Mouse (Mus musculus): Measurements from ENCODE around the gene Il4ra. TPM values are rescaled to one million over a fixed set of nuclear protein-coding genes. Genes with fewer than 3 reads are reported as not detected.

The Il4ra gene
- polyA plus RNA-seq, 1 experiment from 2014 or later, result 13.2 TPM

DNA sequence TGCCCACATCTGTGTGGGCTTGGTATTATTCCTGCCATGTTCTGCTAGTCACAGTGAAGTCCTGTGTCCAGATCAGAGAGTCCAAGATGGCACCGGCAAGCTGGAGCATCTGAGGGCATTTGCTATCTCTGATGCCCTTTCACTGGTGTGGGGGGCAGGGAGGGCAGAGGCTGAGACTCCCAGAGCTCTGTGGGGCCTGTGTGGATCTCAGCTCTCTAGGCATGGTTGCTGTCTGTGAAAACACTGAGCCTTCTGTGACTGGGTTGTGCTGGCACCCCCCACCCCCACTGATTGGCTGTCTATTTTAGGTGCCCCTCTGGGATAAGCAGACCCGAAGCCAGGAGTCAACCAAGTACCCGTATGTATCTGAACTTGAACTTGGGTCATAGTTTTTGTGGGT lies 22.9 kb downstream of the Il4ra start:
- no peaks in the 10 kb centered on the region for H3K9me3 ChIP-seq (replicated peaks)
- H3K27ac ChIP-seq (replicated peaks), result no peak overlapping the region
- no peaks in the 10 kb centered on the region for H3K36me3 ChIP-seq
- H3K27me3 ChIP-seq, result no peaks in the 10 kb centered on the region
- no peak overlapping the region for H3K4me2 ChIP-seq (replicated peaks)
- H3K9ac ChIP-seq, result no peak overlapping the region
- 71% methylated on average over 3 of the region's 3 CpGs for WGBS
- ATAC-seq (ENCODE audit: insufficient number of reproducible peaks, low FRiP score, low TSS enrichment, low read depth), result no peak
- H3K4me1 ChIP-seq, result peaks cover 23% of the 10 kb centered on the region
- no peak overlapping the region for H3K4me3 ChIP-seq (replicated peaks)

DNA sequence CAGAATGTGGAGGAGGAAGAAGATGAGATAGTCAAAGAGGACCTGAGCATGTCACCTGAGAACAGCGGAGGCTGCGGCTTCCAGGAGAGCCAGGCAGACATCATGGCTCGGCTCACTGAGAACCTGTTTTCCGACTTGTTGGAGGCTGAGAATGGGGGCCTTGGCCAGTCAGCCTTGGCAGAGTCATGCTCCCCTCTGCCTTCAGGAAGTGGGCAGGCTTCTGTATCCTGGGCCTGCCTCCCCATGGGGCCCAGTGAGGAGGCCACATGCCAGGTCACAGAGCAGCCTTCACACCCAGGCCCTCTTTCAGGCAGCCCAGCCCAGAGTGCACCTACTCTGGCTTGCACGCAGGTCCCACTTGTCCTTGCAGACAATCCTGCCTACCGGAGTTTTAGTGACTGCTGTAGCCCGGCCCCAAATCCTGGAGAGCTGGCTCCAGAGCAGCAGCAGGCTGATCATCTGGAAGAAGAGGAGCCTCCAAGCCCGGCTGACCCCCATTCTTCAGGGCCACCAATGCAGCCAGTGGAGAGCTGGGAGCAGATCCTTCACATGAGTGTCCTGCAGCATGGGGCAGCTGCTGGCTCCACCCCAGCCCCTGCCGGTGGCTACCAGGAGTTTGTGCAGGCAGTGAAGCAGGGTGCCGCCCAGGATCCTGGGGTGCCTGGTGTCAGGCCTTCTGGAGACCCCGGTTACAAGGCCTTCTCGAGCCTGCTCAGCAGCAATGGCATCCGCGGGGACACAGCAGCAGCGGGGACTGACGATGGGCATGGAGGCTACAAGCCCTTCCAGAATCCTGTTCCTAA lies 24.0 kb downstream of the Il4ra start:
- Histone ChIP-seq H3K27ac (replicated peaks) (peak overlapping the region; percentile 75), H3K4me1 (peaks cover 27% of the 10 kb centered on the region), H3K27me3 (no peaks in the 10 kb centered on the region), H3K9ac (no peak overlapping the region), H3K4me2 (replicated peaks) (0 out of 2 replicates have a peak overlapping the region, but pooled peaks have one; percentile 12), H3K9me3 (replicated peaks) (no peaks in the 10 kb centered on the region), H3K36me3 (no peaks in the 10 kb centered on the region), H3K4me3 (replicated peaks) (no peak overlapping the region)
- no peak for ATAC-seq (ENCODE audit: insufficient number of reproducible peaks, low FRiP score, low TSS enrichment, low read depth)
- whole genome bisulfite sequencing, result 73% methylated on average over 16 of the region's 16 CpGs

DNA sequence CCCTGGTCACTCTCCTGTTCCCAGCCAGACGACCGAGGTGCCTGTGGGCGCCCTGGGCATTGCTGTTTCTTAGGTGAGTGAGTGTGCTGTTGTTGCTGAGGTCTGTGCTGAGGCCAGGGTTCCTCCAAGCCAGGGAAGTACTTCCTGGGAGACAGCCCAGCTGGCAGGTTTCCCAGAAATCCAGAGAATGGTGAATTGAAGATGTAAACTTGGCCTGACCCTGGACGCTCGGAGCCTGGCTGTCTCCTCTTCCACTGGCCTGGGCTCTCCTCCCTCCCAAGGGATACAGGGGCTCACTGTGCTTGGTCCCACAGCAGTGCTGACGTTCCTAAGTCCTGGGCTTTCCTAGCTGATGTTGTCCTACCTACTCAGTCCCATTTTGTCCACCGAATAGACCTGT lies 25.1 kb downstream of the Il4ra start:
- Histone ChIP-seq H3K27me3 (no peaks in the 10 kb centered on the region), H3K4me2 (replicated peaks) (no peak overlapping the region), H3K4me1 (peaks cover 31% of the 10 kb centered on the region), H3K4me3 (replicated peaks) (no peak overlapping the region), H3K9ac (no peak overlapping the region), H3K36me3 (no peaks in the 10 kb centered on the region), H3K27ac (replicated peaks) (no peak overlapping the region; the same call in 1 of the 2 replicates), H3K9me3 (replicated peaks) (no peaks in the 10 kb centered on the region)
- no peak for ATAC-seq (ENCODE audit: insufficient number of reproducible peaks, low FRiP score, low TSS enrichment, low read depth)
- 73% methylated on average over 7 of the region's 7 CpGs for WGBS

DNA sequence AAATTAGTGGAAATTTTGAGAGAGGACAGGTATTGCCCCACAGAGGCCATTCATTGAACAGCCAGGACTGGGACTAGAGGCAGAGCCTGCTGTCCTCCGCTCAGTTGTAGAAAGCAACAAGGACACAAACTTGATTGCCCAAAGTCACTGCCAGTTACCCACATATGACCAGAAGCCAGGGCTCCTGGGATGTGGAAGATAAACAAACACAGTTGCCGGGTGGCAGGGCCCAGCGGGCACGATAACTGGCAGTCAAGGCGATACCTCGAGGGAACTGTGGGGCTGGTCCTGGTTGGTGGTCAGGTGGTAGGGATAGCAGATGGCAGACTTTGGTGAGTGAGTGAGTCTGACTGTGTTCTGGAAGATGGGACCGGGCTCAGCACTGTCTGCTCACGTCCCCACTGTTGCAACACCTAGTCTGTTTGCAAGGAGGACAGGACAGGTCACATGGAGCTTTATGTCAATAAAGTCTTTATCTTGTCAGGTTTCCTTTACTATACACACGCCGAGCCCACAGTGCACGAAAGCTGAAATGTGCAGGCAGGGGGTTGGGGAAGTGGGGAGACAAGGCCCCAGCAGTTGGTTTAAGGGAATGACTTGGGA lies 25.7 kb downstream of the Il4ra start:
- WGBS, result 71% methylated on average over 11 of the region's 11 CpGs
- peaks cover 31% of the 10 kb centered on the region for H3K4me1 ChIP-seq
- H3K9me3 ChIP-seq (replicated peaks), result no peaks in the 10 kb centered on the region
- H3K9ac ChIP-seq, result no peak overlapping the region
- H3K36me3 ChIP-seq, result no peaks in the 10 kb centered on the region
- no peak for ATAC-seq (ENCODE audit: insufficient number of reproducible peaks, low FRiP score, low TSS enrichment, low read depth)
- no peaks in the 10 kb centered on the region for H3K27me3 ChIP-seq
- no peak overlapping the region for H3K4me3 ChIP-seq (replicated peaks)
- H3K27ac ChIP-seq (replicated peaks), result no peak overlapping the region
- no peak overlapping the region for H3K4me2 ChIP-seq (replicated peaks)

DNA sequence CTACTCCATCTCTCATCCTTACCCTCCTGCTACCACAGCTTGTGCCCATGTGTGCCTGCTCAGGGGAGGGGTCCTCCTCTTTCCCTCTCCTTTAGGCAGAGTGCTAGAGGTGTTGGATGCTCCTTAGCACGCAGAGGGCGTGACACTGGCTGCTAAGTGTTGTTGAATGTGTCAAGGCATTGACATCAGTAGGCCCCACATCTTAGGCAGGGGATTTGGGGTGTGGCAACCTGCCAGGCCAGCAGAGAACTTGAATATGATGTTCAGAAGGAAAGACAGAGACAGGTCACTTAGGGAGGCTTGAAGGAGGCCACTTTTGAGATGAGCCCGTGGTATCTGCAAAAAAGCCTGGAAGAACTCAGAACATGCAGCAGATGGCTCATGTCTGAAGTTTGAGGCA lies 26.2 kb downstream of the Il4ra start:
- no peaks in the 10 kb centered on the region for H3K9me3 ChIP-seq (replicated peaks)
- H3K27ac ChIP-seq (replicated peaks), result no peak overlapping the region
- WGBS, result 58% methylated on average over 3 of the region's 3 CpGs
- no peak overlapping the region for H3K4me2 ChIP-seq (replicated peaks)
- no peak overlapping the region for H3K4me3 ChIP-seq (replicated peaks)
- no peaks in the 10 kb centered on the region for H3K27me3 ChIP-seq
- peaks cover 31% of the 10 kb centered on the region for H3K4me1 ChIP-seq
- no peaks in the 10 kb centered on the region for H3K36me3 ChIP-seq
- ATAC-seq (ENCODE audit: insufficient number of reproducible peaks, low FRiP score, low TSS enrichment, low read depth), result no peak
- H3K9ac ChIP-seq, result no peak overlapping the region

DNA sequence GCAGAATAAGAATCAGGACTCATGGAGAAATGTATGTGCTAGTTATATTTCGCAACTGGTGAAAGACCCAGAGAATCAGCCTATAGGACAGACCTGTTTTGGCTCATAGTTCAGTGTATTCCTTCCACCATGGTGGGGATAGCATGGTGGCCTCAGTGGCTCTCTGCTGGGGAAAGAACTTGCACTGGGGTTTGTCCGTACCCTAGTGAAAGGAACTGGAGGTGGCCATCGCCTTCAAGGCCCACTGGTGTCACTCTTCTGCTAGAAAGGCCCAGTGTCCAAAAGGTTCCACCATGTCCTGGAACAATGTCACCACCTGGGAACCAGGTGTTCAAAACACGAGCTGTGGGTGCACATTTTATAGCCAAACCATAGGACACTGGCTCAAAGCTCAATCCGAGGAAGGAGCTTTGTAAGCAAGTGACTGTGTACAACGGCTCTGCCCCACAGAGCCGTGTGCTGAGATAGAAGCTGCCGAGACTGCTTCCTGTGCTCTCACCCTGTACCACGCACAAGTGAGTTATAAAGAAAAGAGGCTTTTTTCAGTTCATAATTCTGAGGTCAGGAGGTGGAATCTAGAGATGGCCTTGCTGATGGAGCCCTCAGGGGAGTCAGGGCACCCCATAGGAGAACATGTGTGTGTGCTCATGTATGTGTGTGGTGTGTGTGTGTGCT lies 27.8 kb downstream of the Il4ra start:
- no peak for ATAC-seq (ENCODE audit: insufficient number of reproducible peaks, low FRiP score, low TSS enrichment, low read depth)

DNA sequence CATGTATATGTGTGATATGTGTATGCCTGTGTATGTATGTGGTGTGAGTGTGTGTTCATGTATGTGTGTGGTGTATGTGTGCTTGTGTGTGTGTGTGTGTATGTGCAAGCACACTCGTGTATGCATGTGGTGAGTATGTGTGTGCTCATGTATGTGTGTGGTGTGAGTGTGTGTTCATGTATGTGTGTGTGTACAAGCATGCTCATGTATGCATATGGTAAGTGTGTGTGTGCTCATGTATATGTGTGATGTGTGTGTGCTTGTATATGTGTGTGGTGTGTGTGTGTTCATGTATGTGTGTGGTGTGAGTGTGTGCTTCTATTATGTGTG lies 28.3 kb downstream of the Il4ra start:
- ATAC-seq (ENCODE audit: insufficient number of reproducible peaks, low FRiP score, low TSS enrichment, low read depth), result no peak
- H3K9ac ChIP-seq, result no peak overlapping the region
- no peaks in the 10 kb centered on the region for H3K27me3 ChIP-seq
- no peak overlapping the region for H3K4me3 ChIP-seq (replicated peaks)
- peaks cover 29% of the 10 kb centered on the region for H3K4me1 ChIP-seq
- no peak overlapping the region for H3K4me2 ChIP-seq (replicated peaks)
- H3K36me3 ChIP-seq, result no peaks in the 10 kb centered on the region
- H3K27ac ChIP-seq (replicated peaks), result no peak overlapping the region
- 87% methylated on average over 1 of the region's 1 CpGs for WGBS
- no peaks in the 10 kb centered on the region for H3K9me3 ChIP-seq (replicated peaks)

More for the DNA sequence above, 27.8 kb downstream of the Il4ra start:
- Histone ChIP-seq H3K27me3 (no peaks in the 10 kb centered on the region), H3K4me1 (peaks cover 31% of the 10 kb centered on the region), H3K27ac (replicated peaks) (no peak overlapping the region), H3K9me3 (replicated peaks) (no peaks in the 10 kb centered on the region), H3K9ac (no peak overlapping the region), H3K4me2 (replicated peaks) (no peak overlapping the region), H3K36me3 (no peaks in the 10 kb centered on the region), H3K4me3 (replicated peaks) (no peak overlapping the region)
- WGBS, result 85% methylated on average over 9 of the region's 9 CpGs

DNA sequence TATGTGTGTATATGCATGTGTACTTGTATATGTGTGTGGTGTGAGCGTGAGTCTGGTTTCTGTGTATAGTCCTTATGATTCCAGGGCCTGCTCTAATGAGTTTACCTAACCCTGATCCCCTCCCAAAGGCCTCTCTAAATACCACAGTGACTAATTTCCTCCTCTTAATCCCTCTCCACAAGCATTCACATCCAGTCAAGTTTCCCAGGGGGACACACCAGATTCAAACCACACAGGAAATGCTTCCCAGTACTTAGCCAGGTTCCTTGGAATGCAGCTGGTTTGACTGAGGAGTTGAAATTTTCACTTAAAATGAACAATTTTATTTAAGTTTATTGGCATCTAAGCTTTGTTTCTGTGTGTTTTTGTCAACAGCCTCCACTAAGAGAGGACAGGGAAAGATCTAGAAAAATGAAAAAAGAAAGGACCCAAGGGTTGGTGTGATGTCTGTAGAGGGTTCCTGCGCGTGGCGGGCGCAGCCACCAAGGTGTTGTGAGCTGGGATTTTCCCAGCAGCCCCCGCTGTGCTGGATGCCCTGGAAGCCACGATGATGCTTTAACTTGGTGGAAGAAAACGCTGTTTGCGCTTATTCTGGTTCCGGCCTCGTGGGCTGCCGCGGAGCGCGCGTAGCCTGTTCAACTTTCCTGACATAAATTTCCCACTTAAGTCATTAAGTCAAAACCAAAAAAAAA lies 28.9 kb downstream of the Il4ra start:
- WGBS, result 7% methylated on average over 16 of the region's 16 CpGs
- Histone ChIP-seq H3K9me3 (replicated peaks) (no peaks in the 10 kb centered on the region), H3K36me3 (no peaks in the 10 kb centered on the region), H3K27ac (replicated peaks) (no peak overlapping the region), H3K4me2 (replicated peaks) (peak overlapping the region; percentile 76), H3K4me3 (replicated peaks) (peak overlapping the region; percentile 38), H3K27me3 (no peaks in the 10 kb centered on the region), H3K4me1 (peaks cover 25% of the 10 kb centered on the region), H3K9ac (0 out of 2 replicates have a peak overlapping the region, but pooled peaks have one; percentile 9)
- ATAC-seq (ENCODE audit: insufficient number of reproducible peaks, low FRiP score, low TSS enrichment, low read depth), result no peak

DNA sequence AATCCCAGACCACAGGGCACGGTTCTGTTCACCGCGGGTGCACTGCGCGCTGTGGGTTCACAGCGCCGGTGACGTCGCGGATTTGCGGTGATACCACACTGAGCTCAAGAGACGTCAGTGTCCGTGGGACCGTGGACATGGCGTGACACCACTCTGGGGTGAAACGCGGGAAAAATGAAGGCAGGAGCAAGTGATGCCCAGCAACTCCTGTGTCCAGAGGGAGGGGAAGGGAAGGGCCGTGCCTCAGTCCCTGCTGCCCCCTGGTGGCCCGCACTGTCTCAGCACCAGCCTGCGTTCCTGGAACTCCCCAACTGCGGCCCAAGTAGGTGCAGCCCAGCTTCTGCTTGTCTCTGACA lies 29.4 kb downstream of the Il4ra start:
- H3K9ac ChIP-seq, result 0 out of 2 replicates have a peak overlapping the region, but pooled peaks have one; percentile 9
- H3K27ac ChIP-seq (replicated peaks), result no peak overlapping the region
- no peaks in the 10 kb centered on the region for H3K36me3 ChIP-seq
- H3K9me3 ChIP-seq (replicated peaks), result no peaks in the 10 kb centered on the region
- peak; percentile 37; the same call in 1 of the 2 replicates for ATAC-seq (ENCODE audit: insufficient number of reproducible peaks, low FRiP score, low TSS enrichment, low read depth)
- peaks cover 20% of the 10 kb centered on the region for H3K4me1 ChIP-seq
- 2% methylated on average over 21 of the region's 21 CpGs for WGBS
- H3K4me2 ChIP-seq (replicated peaks), result peak overlapping the region; percentile 76
- no peaks in the 10 kb centered on the region for H3K27me3 ChIP-seq
- peak overlapping the region; percentile 38 for H3K4me3 ChIP-seq (replicated peaks)

DNA sequence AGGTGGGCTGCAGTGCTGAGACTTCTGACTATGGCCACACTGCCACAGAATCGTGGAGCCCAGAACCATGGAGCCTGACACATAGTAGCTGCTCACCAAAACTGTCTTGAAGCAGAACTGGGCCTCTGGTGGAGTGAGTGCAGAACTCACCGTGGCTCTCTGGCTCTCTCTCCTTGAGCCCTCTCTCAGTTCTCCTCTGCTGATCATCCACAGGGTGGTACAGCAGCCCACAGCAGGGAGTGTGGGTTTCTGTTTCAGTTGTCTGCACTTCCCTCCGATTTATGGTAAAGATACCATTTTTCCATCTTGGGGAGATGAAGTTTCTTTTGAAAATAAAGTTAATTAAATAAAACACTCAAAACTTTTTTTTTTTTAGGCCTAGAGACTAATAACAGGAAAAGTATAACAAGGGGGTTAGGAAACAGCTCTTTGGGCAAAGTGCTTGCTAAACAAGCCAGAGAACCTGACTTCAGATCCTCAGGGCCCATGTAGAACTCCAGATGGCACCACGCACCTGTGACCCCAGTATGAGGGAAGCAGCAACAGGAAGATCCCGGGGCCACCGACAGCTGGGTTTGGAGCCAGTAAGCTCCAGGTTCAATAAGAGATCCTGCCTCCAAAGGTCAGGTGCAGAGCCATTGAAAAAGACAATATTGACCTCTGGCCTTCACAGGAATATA lies 31.5 kb downstream of the Il4ra start:
- Histone ChIP-seq H3K4me1 (peaks cover 8% of the 10 kb centered on the region), H3K27me3 (no peaks in the 10 kb centered on the region), H3K27ac (replicated peaks) (no peak overlapping the region), H3K36me3 (no peaks in the 10 kb centered on the region), H3K9me3 (replicated peaks) (no peaks in the 10 kb centered on the region), H3K9ac (no peak overlapping the region), H3K4me3 (replicated peaks) (no peak overlapping the region), H3K4me2 (replicated peaks) (no peak overlapping the region)
- 67% methylated on average over 6 of the region's 6 CpGs for WGBS
- no peak for ATAC-seq (ENCODE audit: insufficient number of reproducible peaks, low FRiP score, low TSS enrichment, low read depth)

DNA sequence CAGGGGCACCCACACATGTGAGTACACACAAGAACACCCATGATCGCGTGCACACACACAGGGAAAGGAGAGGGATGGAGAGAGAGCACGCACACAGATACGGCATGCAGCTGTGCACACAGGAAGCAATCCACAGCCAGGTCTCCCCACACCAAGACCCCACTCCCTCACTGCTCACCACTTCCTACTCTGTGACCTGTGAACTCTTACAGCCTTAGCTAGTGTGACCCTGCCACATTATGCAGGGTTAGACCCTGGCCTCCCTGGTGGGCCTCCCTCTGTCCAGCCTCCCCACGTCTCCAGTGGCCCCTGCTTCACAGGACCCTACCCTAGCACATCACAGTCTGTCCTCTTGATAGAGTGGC lies 32.1 kb downstream of the Il4ra start:
- no peaks in the 10 kb centered on the region for H3K9me3 ChIP-seq (replicated peaks)
- H3K4me1 ChIP-seq, result peaks cover 8% of the 10 kb centered on the region
- no peak overlapping the region for H3K27ac ChIP-seq (replicated peaks)
- no peak overlapping the region for H3K4me2 ChIP-seq (replicated peaks)
- WGBS, result 84% methylated on average over 5 of the region's 5 CpGs
- H3K36me3 ChIP-seq, result no peaks in the 10 kb centered on the region
- H3K27me3 ChIP-seq, result no peaks in the 10 kb centered on the region
- ATAC-seq (ENCODE audit: insufficient number of reproducible peaks, low FRiP score, low TSS enrichment, low read depth), result no peak
- H3K9ac ChIP-seq, result no peak overlapping the region
- H3K4me3 ChIP-seq (replicated peaks), result no peak overlapping the region
